Mouse (Mus musculus) intestine, embryonic 15.5 days (tissue): ENCODE data around the gene Pknox2. TPM values are rescaled to one million over a fixed set of nuclear protein-coding genes. Genes with fewer than 3 reads are reported as not detected.

Source experiments
- ATAC-seq: fragments of 200-750 bp; cut with Nextera tagmentation; 2 replicates; pipeline ENCODE4 v1.8.0; 2017; ENCODE audit warnings: moderate TSS enrichment, moderate library complexity
- H3K27ac ChIP-seq: fragments of 300-500 bp; sonication (generic); 2 replicates; pipeline ENCODE4 v1.5.1; 2015; ENCODE audit warnings: mild to moderate bottlenecking, inconsistent platforms
- H3K27me3 ChIP-seq: fragments of 300-500 bp; sonication (generic); replicated peaks from 2 replicates; pipeline ENCODE4 v1.6.1; 2015; ENCODE audit warnings: inconsistent platforms
- H3K36me3 ChIP-seq: fragments of 300-500 bp; sonication (generic); 2 replicates; pipeline ENCODE4 v1.6.1; 2015; ENCODE audit warnings: inconsistent platforms
- H3K4me1 ChIP-seq: fragments of 300-500 bp; sonication (generic); replicated peaks from 2 replicates; pipeline ENCODE4 v1.6.1; 2015; ENCODE audit warnings: inconsistent platforms
- H3K4me2 ChIP-seq: fragments of 300-500 bp; sonication (generic); replicated peaks from 2 replicates; pipeline ENCODE4 v1.6.1; 2015; ENCODE audit warnings: mild to moderate bottlenecking, inconsistent platforms
- H3K4me3 ChIP-seq: fragments of 300-500 bp; sonication (generic); replicated peaks from 2 replicates; pipeline ENCODE4 v1.5.1; 2015; ENCODE audit warnings: inconsistent platforms
- H3K9ac ChIP-seq: fragments of 300-500 bp; sonication (generic); 2 replicates; pipeline ENCODE4 v1.6.1; 2015; ENCODE audit warnings: inconsistent platforms
- H3K9me3 ChIP-seq: fragments of 300-500 bp; sonication (generic); 2 replicates; pipeline ENCODE4 v1.6.1; 2016; ENCODE audit warnings: inconsistent platforms
- WGBS: fragments of 180-500 bp; shearing (Covaris S2); methylation state at CpG from one replicate; pipeline ENCODE4 v1.1.7; 2015; 5-methylcytosine and 5-hydroxymethylcytosine counted together
- polyA plus RNA-seq: library from polyadenylated mRNA; unstranded; fragments of >200 nt; fragmentation: Nextera tagmentation; extraction: Ambion mirVana; gene quantifications from 2 replicates; pipeline ENCODE4 v1.2.1, GENCODE M21; 2015

Pknox2 gene
- polyA plus RNA-seq, 1 experiment from 2014 or later: 8.2 TPM

GRCm38 (mm10) chr9:37146603-37147358, 426 bp downstream of the Pknox2 start:
- H3K4me3 ChIP-seq: peak overlapping the region; percentile 74
- H3K4me1 ChIP-seq: peaks cover 18% of the 10 kb centered on the region

GRCm38 (mm10) chr9:37146353-37146602, 929 bp downstream of the Pknox2 start:
- Histone ChIP-seq H3K27ac (peak overlapping the region; percentile 97), H3K4me2 (peak overlapping the region; percentile 91), H3K4me1 (peaks cover 18% of the 10 kb centered on the region), H3K27me3 (no peaks in the 10 kb centered on the region), H3K4me3 (peak overlapping the region; percentile 74), H3K36me3 (no peaks in the 10 kb centered on the region), H3K9me3 (no peaks in the 10 kb centered on the region), H3K9ac (peak overlapping the region; percentile 71)
- WGBS: 2% methylated on average over 12 of the region's 12 CpGs
- ATAC-seq: peak; percentile 62

More at GRCm38 (mm10) chr9:37146603-37147358, 426 bp downstream of the Pknox2 start:
- under 1% methylated on average over 53 of the region's 75 CpGs for WGBS
- ATAC-seq: peak; percentile 88
- no peaks in the 10 kb centered on the region for H3K36me3 ChIP-seq
- H3K4me2 ChIP-seq: peak overlapping the region; percentile 91
- H3K27me3 ChIP-seq: no peaks in the 10 kb centered on the region
- H3K27ac ChIP-seq: peak overlapping the region; percentile 97
- H3K9ac ChIP-seq: peak overlapping the region; percentile 71
- no peaks in the 10 kb centered on the region for H3K9me3 ChIP-seq

- H3K27me3 ChIP-seq: no peaks in the 10 kb centered on the region
- peak overlapping the region; percentile 74 for H3K4me3 ChIP-seq
- H3K9me3 ChIP-seq: no peaks in the 10 kb centered on the region
- WGBS: under 1% methylated on average over 43 of the region's 43 CpGs
- H3K36me3 ChIP-seq: no peaks in the 10 kb centered on the region
- ATAC-seq: peak; percentile 19; the same call in 1 of the 2 replicates
- H3K27ac ChIP-seq: peak overlapping the region; percentile 97
- peak overlapping the region; percentile 71 for H3K9ac ChIP-seq
- H3K4me1 ChIP-seq: peaks cover 18% of the 10 kb centered on the region
- H3K4me2 ChIP-seq: peak overlapping the region; percentile 91
Observed at GRCm38 (mm10) chr9:37145616-37146352, 1.4 kb downstream of the Pknox2 start.

GRCm38 (mm10) chr9:37145151-37145615, 2.0 kb downstream of the Pknox2 start:
- Histone ChIP-seq H3K4me1 (peaks cover 18% of the 10 kb centered on the region), H3K9me3 (no peaks in the 10 kb centered on the region), H3K27ac (peak overlapping the region; percentile 97), H3K4me3 (peak overlapping the region; percentile 74), H3K9ac (peak overlapping the region; percentile 71), H3K36me3 (no peaks in the 10 kb centered on the region), H3K27me3 (no peaks in the 10 kb centered on the region), H3K4me2 (peak overlapping the region; percentile 91)
- 3% methylated on average over 26 of the region's 26 CpGs for WGBS
- no peak for ATAC-seq

GRCm38 (mm10) chr9:37144696-37145095, 2.5 kb downstream of the Pknox2 start:
- peak overlapping the region; percentile 74 for H3K4me3 ChIP-seq
- no peaks in the 10 kb centered on the region for H3K36me3 ChIP-seq
- ATAC-seq: no peak
- no peaks in the 10 kb centered on the region for H3K27me3 ChIP-seq
- H3K27ac ChIP-seq: peak overlapping the region; percentile 97; the same call in 1 of the 2 replicates
- H3K9me3 ChIP-seq: no peaks in the 10 kb centered on the region
- H3K4me2 ChIP-seq: peak overlapping the region; percentile 91
- H3K4me1 ChIP-seq: peaks cover 20% of the 10 kb centered on the region
- peak overlapping the region; percentile 71 for H3K9ac ChIP-seq
- 18% methylated on average over 6 of the region's 6 CpGs for WGBS

GRCm38 (mm10) chr9:37144251-37144650, 3.0 kb downstream of the Pknox2 start:
- no peaks in the 10 kb centered on the region for H3K9me3 ChIP-seq
- H3K27ac ChIP-seq: peak overlapping the region; percentile 97; the same call in 1 of the 2 replicates
- 8% methylated on average over 21 of the region's 21 CpGs for WGBS
- no peaks in the 10 kb centered on the region for H3K36me3 ChIP-seq
- no peaks in the 10 kb centered on the region for H3K27me3 ChIP-seq
- peak overlapping the region; percentile 74 for H3K4me3 ChIP-seq
- H3K9ac ChIP-seq: peak overlapping the region; percentile 33
- ATAC-seq: no peak
- H3K4me2 ChIP-seq: peak overlapping the region; percentile 91
- peaks cover 25% of the 10 kb centered on the region for H3K4me1 ChIP-seq

- Histone ChIP-seq H3K27me3 (no peaks in the 10 kb centered on the region), H3K4me3 (no peak overlapping the region), H3K36me3 (no peaks in the 10 kb centered on the region), H3K9me3 (no peaks in the 10 kb centered on the region), H3K4me2 (peak overlapping the region; percentile 91), H3K9ac (no peak overlapping the region), H3K27ac (no peak overlapping the region), H3K4me1 (peaks cover 27% of the 10 kb centered on the region)
- no peak for ATAC-seq
- WGBS: 46% methylated on average over 12 of the region's 12 CpGs
Observed at GRCm38 (mm10) chr9:37143046-37143931, 3.9 kb downstream of the Pknox2 start.

GRCm38 (mm10) chr9:37142107-37142506, 5.1 kb downstream of the Pknox2 start:
- no peak overlapping the region for H3K9ac ChIP-seq
- no peak overlapping the region for H3K27ac ChIP-seq
- 54% methylated on average over 4 of the region's 4 CpGs for WGBS
- H3K27me3 ChIP-seq: no peaks in the 10 kb centered on the region
- no peak for ATAC-seq
- no peaks in the 10 kb centered on the region for H3K9me3 ChIP-seq
- H3K4me3 ChIP-seq: no peak overlapping the region
- H3K4me1 ChIP-seq: peaks cover 27% of the 10 kb centered on the region
- no peak overlapping the region for H3K4me2 ChIP-seq
- no peaks in the 10 kb centered on the region for H3K36me3 ChIP-seq

- Histone ChIP-seq H3K36me3 (no peaks in the 10 kb centered on the region), H3K9ac (no peak overlapping the region), H3K4me2 (no peak overlapping the region), H3K9me3 (no peaks in the 10 kb centered on the region), H3K4me1 (peaks cover 27% of the 10 kb centered on the region), H3K27me3 (no peaks in the 10 kb centered on the region), H3K4me3 (no peak overlapping the region), H3K27ac (no peak overlapping the region)
- ATAC-seq: no peak
- WGBS: 57% methylated on average over 5 of the region's 5 CpGs
Observed at GRCm38 (mm10) chr9:37140464-37141181, 6.6 kb downstream of the Pknox2 start.

GRCm38 (mm10) chr9:37139514-37139913, 7.7 kb downstream of the Pknox2 start:
- Histone ChIP-seq H3K36me3 (no peaks in the 10 kb centered on the region), H3K4me2 (peak overlapping the region; percentile 45), H3K27me3 (no peaks in the 10 kb centered on the region), H3K4me3 (no peak overlapping the region), H3K4me1 (peaks cover 20% of the 10 kb centered on the region), H3K9me3 (no peaks in the 10 kb centered on the region), H3K27ac (no peak overlapping the region), H3K9ac (no peak overlapping the region)
- ATAC-seq: peak; percentile 91
- 6% methylated on average over 8 of the region's 8 CpGs for WGBS

GRCm38 (mm10) chr9:37138883-37139282, 8.3 kb downstream of the Pknox2 start:
- H3K4me2 ChIP-seq: no peak overlapping the region
- no peak; the same call in 1 of the 2 replicates for ATAC-seq
- no peak overlapping the region for H3K27ac ChIP-seq
- H3K9ac ChIP-seq: no peak overlapping the region
- 37% methylated on average over 4 of the region's 4 CpGs for WGBS
- H3K36me3 ChIP-seq: no peaks in the 10 kb centered on the region
- no peaks in the 10 kb centered on the region for H3K9me3 ChIP-seq
- H3K4me1 ChIP-seq: peaks cover 14% of the 10 kb centered on the region
- no peaks in the 10 kb centered on the region for H3K27me3 ChIP-seq
- no peak overlapping the region for H3K4me3 ChIP-seq
